Mouse (Mus musculus): ENCODE measurements at regions not wholly inside any gene's neighbourhood (a gene's known extent, or its start where the extent isn't known, plus 50 kb on each side); places are given as distances from the start of the nearest gene placed in this dataset.

DNA sequence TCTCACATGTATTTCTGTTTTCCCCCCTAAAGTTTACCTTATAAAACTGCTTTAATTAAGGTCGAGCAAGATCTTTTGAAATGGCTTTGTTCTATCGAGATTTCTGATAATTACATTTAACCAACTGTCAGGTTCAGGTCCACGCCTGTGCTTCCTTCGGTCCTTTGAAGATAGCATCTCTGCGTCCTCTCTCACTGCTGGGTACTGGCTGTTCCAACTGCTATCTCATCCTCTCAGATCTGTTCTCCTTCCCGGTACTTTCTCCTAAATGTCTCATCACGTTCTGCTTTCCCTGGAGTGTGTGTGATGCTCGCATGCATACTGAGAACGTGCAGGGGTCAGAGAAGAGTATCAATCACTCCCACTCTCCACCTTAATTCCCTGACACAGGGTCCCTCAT, 125.8 kb upstream of the A230072I06Rik start:
- DNase-seq = no peak

DNA sequence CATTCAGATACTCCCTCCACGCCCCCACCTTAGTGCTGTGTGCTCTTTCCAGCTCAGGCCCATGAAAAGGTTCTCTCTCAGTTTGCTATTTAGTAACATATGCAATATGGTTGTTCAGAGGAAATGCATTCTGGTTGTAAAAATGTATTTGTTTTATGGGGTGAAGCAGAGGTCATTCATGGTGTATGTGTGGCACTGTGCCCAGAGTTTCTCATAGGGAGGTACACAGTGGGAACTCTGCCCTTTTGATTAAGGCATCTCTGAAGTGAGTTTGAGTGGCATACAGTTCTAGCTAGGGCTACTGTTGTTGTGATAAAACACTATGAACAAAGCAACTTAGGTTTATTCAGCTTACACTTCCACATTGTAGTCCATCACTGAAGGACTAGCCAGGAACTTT, 121.7 kb upstream of the A230072I06Rik start:
- DNase-seq = no peak

DNA sequence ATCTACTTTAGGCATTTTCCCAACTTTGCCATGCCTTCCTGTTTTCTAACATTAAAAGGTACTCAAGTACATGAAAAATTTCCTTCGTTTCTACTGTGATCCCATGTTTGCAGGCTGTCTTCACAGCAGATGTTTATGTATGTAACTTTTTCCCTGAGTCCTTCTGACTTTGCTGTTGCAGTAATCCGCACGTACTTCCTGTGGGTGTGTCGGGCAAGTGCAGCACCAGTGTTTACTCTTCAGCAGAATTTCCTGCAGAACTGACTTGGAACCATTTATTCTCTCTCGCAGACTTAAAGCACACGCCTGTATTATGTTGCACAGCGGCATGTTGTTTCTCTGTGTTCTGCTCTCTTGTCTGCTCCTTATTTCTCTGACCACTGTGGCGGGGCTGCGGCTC, 120.4 kb upstream of the A230072I06Rik start:
- no peak for DNase-seq

DNA sequence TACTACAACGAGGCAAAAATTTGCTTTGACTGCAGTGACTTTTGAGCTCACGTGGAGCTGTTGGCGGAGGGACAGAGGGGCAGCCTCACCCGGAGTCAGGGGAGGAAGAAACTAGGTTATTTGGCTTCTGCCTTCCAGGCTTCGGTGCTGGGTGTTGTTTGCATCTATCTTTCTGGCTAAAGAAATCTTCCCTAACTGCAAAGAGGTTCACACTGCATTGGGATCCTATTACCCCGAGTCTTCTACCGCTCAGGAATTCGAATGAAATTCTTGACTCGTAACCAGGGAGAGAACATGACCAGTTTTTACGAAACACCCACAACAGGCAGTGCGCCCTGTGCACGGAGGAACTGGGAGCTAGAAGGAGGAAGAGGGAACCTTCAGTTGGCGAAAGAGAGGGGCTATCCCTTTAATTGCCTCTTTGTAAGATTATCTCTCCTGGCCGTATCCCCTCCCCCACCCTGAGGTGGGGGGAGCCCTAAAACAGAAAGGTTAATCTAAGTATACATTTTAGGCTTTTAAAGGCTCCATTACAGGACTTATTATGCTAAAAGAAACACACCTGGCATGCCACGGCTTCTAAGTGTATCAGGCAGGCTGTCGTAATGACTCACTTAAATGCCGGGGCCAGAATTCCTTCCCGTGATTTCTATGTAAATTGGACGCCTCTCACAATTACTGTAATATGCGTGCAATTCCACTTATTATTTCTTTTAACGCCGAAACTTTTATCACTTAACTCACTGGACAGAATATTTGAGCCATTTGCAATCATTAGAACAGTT, 115.5 kb upstream of the A230072I06Rik start:
- DNase-seq = no peak

DNA sequence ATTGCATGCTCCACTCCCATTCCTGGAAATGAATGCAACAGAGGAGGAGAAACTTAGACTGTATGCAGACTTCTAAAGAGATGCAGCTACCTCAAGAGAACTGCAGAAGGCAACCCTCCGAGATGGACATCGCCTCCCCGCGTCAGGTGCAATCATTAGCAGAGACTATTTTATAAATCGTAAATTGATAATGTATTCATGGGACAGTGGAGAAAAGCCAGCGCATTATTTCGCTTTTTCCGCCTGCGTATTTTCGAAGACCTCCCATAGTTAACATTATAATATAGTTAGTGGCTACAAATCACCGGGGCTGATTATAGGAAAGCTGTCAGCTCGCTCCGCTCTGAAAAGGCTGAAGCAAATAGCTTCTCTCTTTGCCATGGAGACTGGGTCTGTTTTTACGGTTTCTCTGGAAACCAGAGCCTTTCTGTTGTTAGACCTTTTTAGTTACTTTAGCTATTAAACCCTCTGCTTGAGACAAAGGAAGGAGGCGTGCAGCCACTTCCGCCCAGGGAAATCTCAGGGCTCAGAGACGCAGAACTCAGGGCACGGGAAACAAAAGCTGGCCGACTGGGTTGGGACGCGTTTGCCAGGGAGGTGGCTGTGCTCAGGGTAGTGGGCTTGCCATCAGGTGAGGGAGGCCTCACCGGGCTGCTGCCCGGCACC, 113.0 kb upstream of the A230072I06Rik start:
- no peak for DNase-seq

DNA sequence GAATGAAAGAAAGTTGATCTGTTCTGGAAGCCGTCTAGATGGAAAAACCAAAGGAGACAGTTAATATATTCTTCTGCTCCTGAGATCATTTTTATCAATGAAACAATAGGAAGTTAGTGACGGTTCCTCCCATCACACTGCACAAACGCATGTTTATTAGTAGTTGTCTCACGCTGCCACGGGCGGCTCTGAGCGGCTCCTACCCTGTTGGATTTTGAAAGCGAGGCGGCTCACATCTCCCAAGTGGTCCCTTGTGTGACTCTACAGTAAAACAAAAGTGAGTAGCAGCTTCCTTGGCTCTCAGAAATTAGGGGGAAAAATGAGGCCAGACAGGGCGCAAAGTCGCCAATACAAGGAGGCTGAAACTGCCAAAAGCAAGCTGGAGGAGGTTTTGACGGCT, 106.8 kb upstream of the A230072I06Rik start:
- DNase-seq = no peak

DNA sequence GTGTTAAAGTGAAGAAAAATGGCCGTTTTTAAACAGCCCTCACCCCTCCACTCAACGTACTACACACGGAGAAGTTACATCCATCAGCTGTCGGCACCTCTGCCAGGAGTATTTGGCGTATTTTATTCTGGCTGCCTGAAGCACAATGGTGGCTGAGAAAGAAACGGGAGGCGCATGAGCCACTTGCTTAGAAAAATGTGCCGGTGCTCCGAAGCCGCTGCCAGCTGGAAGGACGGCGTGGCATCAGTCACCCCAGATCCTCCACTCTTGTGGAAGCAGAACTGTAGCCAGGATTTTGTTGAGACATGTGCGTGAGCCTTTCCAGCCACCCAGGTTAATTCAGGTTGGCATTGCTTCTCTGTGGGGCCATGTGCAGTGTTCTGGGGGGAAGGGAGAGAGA, 103.1 kb upstream of the A230072I06Rik start:
- DNase-seq = no peak

DNA sequence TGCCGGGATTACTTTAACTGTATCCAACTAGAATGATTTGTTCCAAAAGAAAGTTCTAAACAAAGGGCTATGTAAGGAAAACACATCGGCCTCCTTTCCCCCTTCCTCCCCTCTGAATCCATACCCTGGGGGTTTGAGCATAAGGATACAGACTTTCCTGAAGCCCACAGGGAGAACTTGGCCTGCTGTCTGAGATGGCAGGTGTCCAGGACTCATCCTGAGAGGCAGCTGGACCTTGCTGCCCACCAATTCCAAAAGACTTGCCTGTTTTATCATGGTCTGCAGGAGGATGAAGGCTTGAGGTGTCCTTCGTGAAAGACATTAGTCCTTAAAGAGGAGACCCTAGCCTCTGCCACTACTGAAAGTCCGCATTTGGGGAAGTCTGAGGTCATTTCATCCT, 94.0 kb upstream of the A230072I06Rik start:
- no peak for DNase-seq

DNA sequence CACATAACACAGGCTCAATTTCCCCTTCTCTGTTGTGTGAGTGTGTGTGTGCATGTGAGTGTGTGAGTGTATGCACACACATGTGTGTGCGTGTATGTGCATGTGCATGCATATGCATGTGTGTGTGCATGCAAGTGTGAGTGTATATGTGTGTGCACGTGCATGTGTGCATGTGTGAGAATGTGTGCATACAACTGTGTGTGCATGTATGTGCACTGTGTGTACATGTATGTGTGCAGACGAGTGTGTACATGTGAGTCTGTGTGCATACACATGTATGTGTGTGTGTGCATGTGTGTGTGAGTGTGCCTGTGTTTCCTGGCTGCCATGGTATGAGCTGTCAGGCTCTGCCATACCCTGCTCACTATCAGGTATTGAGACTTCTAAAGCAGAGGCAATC, 91.3 kb upstream of the A230072I06Rik start:
- DNase-seq = no peak

DNA sequence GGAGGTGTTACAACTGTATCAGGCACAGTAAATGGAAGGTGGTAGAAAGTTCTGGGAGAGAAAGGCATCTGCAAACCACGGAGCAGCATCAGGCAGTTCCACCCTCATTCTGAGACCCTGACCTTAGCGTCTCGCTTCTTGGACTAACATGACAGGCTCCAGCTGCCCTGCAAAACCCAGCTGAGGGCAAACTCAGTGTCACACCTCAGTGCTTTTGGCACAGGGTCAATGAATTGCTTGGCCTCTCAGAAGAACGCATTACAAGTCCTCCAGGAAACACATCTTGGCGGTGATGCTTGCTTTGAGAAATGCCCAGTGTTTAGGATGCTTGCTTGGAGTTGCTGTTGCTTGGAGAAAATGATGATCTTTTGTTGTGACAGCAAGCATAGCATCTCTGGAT, 90.2 kb upstream of the A230072I06Rik start:
- no peak for DNase-seq

DNA sequence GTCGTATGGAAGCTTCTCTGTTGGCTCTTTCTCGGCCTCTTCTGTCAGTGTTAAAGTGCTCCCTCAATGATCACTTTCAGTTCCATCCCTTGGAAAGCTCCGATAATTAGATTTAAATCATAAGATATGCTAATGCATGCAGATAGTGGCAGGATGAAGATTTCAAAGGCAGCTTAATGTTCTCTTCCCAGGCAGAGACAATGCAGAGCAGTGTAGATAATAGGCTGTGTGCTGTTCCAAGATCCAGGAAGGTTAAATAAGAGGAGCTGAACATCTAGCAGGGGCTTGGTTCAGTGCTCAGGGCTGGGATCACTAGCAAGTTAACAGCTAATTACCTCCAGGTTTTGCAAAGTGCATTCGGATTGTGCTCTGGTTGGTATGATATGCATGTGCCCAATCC, 89.7 kb upstream of the A230072I06Rik start:
- DNase-seq = no peak

DNA sequence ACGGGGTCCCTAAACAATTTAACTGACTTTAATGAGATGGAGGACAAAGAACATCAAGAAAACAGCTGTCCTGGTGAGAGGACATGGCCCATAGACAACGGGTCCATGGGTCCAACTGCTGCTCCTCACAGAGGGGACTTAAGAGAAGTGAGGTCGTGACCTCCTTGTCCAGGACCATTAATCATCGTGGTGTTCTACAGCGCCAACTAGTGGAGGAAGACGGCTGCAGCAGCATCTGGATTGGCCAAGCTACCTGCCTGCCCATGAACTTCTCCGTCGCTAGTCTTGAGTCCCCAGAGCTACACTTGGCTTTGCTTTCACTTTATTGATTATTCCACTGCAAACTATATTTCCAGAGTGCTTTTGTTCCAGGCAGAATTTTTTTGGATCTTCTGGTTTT, 86.6 kb upstream of the A230072I06Rik start:
- DNase-seq = no peak

DNA sequence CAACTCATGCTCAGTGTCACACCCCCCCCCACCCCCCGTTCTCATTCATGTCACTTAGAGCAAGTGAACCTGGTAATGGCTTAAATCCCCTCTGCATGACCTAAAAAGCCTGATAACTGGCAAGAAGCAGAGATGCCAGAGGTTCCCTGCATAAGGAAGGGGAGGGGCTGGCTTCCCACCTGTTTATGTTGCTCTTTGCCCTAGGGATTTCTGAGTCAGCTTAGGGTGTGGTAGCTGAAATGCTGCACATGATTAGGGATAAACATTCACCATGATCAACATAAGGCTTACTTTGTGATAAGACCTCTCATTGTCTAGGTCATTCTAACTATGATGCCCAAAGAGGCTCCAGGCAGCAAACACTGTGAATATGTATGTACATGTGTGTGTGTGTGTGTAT, 72.7 kb upstream of the A230072I06Rik start:
- DNase-seq = no peak

DNA sequence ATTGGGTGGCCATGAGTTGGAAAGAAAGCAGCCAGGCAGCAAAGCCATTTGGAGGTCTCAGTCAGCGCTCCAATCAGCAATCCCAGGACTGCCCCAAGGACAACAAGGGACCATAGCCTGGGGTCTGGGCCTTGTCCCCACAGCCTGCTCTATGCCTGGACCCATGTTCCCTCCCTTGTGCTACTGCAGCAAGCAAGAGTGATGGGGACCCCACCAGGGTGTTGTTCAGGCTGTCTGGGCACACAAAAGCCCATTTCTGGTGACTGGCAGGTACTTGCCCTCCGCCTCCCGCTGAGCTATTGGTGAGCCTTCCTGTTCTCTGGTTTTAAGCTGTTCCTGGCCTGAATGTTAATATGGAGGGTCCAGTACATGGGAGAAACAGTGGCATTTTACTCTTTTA, 71.2 kb upstream of the A230072I06Rik start:
- DNase-seq = no peak

DNA sequence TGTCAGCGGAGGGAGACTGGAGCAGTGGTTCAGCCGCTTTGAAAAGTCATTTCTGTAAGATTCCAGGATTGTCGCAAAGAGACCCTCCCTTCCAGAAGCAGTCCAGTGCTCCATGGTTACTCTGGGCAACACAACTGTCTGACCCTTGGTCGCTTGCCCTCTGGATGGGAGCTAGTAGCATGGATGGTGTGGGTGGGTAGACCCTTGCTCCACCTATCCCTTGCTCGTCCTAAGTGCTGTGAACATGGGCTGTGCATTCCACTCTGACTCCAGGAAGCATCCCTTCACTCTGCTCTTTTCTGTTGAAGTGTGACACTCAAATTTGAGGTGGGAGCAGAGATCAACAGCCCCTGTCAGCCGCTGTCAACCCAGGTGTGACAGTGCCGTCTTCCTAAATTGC, 64.8 kb upstream of the A230072I06Rik start:
- no peak for DNase-seq

DNA sequence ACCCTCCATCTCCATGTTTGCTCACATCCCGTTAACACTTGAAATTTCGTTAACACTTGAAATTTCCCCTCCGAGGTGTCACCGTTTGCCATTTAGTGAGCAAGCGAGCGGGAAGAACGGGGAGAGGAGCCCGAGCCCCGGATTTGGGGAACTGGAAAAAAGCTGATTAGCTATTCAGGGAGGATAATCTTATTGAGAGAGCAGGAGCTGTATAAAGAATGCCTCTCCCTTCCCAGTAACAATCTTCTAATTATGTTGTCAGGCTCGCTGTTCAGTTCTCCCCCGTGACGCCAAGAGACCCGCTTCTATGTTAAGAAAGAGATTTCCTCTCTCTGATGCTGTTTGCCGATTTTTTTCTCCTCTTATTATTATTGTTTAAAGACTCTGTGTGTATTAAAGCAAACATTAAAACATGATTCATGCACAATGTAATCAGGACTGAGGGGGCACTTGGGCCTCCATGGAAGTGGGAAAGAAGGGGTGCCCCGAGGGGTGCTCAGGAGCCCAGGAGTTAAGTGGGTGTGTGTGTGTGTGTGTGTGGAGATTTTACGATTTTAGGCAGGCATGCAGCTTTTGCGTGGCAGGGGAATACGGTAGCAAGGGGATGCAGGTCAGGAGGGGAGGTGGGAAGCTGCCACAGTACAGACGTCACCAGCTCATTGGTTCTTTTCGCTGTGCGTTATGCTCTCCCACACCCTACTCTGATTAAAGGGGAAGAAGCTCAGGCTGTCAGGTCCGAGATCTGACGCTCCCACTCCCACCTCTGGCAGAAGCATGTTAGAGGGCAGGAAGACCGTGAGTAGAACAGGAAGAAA, 64.2 kb upstream of the A230072I06Rik start:
- no peak for DNase-seq

DNA sequence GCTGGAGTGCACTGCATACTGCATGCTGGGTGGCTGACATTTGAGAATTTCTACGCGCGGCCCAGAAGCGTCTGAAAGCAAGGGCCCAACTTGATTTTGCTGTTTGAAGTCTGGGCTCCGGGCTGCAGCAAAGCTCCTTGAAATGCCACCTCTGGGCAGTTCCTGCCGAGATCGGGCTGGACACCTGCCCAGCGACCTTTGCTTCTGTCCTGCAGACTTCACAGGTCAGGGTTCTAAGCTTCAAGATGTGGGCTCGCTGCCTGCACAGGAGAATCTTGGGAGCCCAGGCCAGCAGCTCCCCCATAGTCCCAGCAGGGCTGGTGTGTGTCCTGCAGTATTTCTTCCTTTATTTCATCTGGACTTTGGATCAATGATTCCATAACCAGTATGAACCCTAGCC, 57.1 kb upstream of the A230072I06Rik start:
- no peak for DNase-seq

DNA sequence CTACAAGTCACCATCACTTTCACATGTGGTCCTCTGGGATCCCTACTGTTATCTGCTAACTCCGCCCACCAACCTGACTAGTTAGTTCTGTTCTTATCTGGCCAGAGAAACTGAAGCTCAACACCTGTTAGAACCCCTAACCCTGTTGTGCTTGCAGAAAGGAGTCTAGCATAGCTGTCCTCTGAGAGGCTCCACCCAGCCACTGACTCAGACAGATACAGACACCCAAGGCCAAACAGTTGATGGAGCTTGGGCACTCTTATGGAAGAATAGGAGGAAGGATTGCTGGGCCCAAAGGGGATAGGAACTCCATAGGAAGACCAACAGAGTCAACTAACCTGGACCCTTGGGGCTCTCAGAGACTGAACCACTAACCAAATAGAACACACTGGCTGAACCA, 55.2 kb upstream of the A230072I06Rik start:
- DNase-seq = no peak
